Mouse (Mus musculus) erythroblast, embryonic 14.5 days (primary cell): ENCODE results near the gene Bri3bp.

Experiments used
- GATA1 ChIP-seq: IDR thresholded peaks from 2 replicates; pipeline ENCODE4 v1.6.1; 2012; ENCODE audit warnings: low read length, inconsistent platforms, mixed read lengths
- TAL1 ChIP-seq: IDR thresholded peaks from 3 replicates; pipeline ENCODE4 v1.6.1; 2012; ENCODE audit warnings: low read length, inconsistent platforms, mixed read lengths

DNA sequence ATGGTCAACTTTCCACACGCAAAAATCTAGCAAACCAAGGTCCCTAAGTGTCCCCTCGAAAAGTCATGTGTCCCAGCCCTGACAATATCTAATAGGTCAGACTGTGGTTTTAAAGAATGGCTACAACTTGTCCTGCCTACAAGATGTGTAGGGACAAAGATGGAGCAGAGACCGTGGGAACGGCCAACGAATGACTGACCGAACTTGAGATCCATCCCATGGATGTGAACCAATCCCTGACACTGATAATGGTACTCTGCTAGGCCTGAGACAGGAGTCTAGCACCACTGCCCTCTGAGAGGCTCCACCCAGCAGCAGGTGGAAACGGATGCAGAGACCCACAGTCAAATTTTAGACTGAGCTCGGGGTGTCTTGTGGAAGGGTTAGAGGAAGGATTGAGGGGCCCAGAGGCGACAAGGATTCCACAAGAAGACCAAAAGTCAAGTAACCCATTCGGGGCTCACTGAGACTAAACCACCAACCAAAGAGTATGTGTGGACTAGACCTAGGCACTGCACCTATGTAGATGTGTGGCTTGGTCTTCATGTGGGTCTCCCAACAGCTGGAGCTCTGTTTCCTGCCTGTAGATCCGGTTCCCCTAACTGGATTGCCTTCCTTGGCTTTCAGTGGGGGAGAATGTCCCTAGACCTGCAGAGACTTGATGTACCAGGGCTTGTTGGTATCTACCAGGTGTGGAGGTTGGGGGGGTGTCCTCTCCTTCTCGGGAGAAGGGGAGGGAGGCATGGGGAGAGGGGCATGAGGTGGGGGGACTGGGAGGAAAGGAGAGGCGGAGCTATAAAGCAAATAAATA, 34.1 kb upstream of the Bri3bp start:
- TF ChIP-seq TAL1 (no peak), GATA1 (no peak)
